Mouse (Mus musculus) MEL (cell line): ENCODE data around the gene Atxn2l. TPM values are rescaled to one million over a fixed set of nuclear protein-coding genes. Genes with fewer than 3 reads are reported as not detected.

Source experiments
- DNase-seq: peaks from one replicate; pipeline ENCODE4 v3.0.0; 2011; ENCODE audit warnings: low read depth, low spot score
- H3K27ac ChIP-seq: 2 replicates; pipeline ENCODE4 v1.5.1; 2012; ENCODE audit warnings: low read depth, mild to moderate bottlenecking, control low read depth, low read length, moderate library complexity; ENCODE audit not compliant: control insufficient read depth
- H3K27me3 ChIP-seq, 2 experiments: fragments of 150-350 bp in 1 of 2; sonication (generic) in 1 of 2; 2 replicates each; pipeline ENCODE4 v1.6.1; 2012; ENCODE audit warnings: low read length in 2 of 2, mild to moderate bottlenecking in 2 of 2, improper control_type of control experiment in 1 of 2, moderate library complexity in 1 of 2; ENCODE audit not compliant: insufficient read depth in 2 of 2, control insufficient read depth in 1 of 2
- H3K36me3 ChIP-seq, 2 experiments: 2 replicates each; pipeline ENCODE4 v1.6.1; 2012 to 2014; ENCODE audit warnings: low read length in 2 of 2, improper control_type of control experiment in 1 of 2, inconsistent platforms in 1 of 2, mild to moderate bottlenecking in 1 of 2; ENCODE audit not compliant: insufficient read depth in 2 of 2, control insufficient read depth in 1 of 2
- H3K4me1 ChIP-seq, 2 experiments: fragments of 150-350 bp in 1 of 2; sonication (generic) in 1 of 2; 2 replicates each; pipeline ENCODE4 v1.6.1; 2012; ENCODE audit warnings: low read length in 2 of 2, improper control_type of control experiment in 1 of 2, mild to moderate bottlenecking in 1 of 2; ENCODE audit not compliant: insufficient read depth in 2 of 2, control insufficient read depth in 1 of 2
- H3K4me3 ChIP-seq, 2 experiments: fragments of 150-350 bp in 1 of 2; sonication (generic) in 1 of 2; 2 replicates each; pipeline ENCODE4 v1.5.1; 2012; ENCODE audit warnings: low read depth in 2 of 2, low read length in 2 of 2, mild to moderate bottlenecking in 2 of 2, moderate library complexity in 2 of 2, control low read depth in 1 of 2, improper control_type of control experiment in 1 of 2; ENCODE audit not compliant: control insufficient read depth in 1 of 2, insufficient read depth in 1 of 2
- H3K79me2 ChIP-seq: 2 replicates; pipeline ENCODE4 v1.6.1; 2012; ENCODE audit warnings: mild to moderate bottlenecking, low read length, moderate library complexity; ENCODE audit not compliant: control insufficient read depth, poor library complexity, insufficient read depth
- H3K9ac ChIP-seq: 2 replicates; pipeline ENCODE4 v1.6.1; 2012; ENCODE audit warnings: low read depth, mild to moderate bottlenecking, control low read depth, low read length, moderate library complexity; ENCODE audit not compliant: control insufficient read depth, poor library complexity, severe bottlenecking
- H3K9me3 ChIP-seq: fragments of 150-350 bp; sonication (generic); replicated peaks from 2 replicates; pipeline ENCODE4 v1.6.1; 2012; ENCODE audit warnings: mild to moderate bottlenecking, low read length, improper control_type of control experiment, moderate library complexity; ENCODE audit not compliant: insufficient read depth
- ETS1 ChIP-seq: IDR thresholded peaks from 2 replicates; pipeline ENCODE4 v1.6.1; 2012; ENCODE audit warnings: low read depth, mild to moderate bottlenecking, inconsistent platforms, low read length, improper control_type of control experiment, moderate library complexity
- GATA1 ChIP-seq: IDR thresholded peaks from 2 replicates; pipeline ENCODE4 v1.6.1; 2011; ENCODE audit warnings: low read depth, low read length, improper control_type of control experiment
- JUND ChIP-seq: IDR thresholded peaks from 2 replicates; pipeline ENCODE4 v1.6.1; 2011; ENCODE audit warnings: low read depth, mild to moderate bottlenecking, improper control_type of control experiment, low read length
- MAZ ChIP-seq: IDR thresholded peaks from 2 replicates; pipeline ENCODE4 v1.6.1; 2012; ENCODE audit warnings: low read depth, mild to moderate bottlenecking, inconsistent platforms, low read length, improper control_type of control experiment
- MXI1 ChIP-seq: IDR thresholded peaks from 2 replicates; pipeline ENCODE4 v1.6.1; 2011; ENCODE audit warnings: mild to moderate bottlenecking, low read depth, low read length, improper control_type of control experiment
- NELFE ChIP-seq: IDR thresholded peaks from 2 replicates; pipeline ENCODE4 v1.6.1; 2011; ENCODE audit warnings: low read depth, low read length, improper control_type of control experiment
- RCOR1 ChIP-seq: IDR thresholded peaks from 2 replicates; pipeline ENCODE4 v1.6.1; 2012; ENCODE audit warnings: low read depth, mild to moderate bottlenecking, inconsistent platforms, low read length, improper control_type of control experiment
- SIN3A ChIP-seq: IDR thresholded peaks from 2 replicates; pipeline ENCODE4 v1.6.1; 2012; ENCODE audit warnings: low read length, improper control_type of control experiment, inconsistent platforms
- TCF12 ChIP-seq: IDR thresholded peaks from 2 replicates; pipeline ENCODE4 v1.6.1; 2014; ENCODE audit warnings: low read depth, mild to moderate bottlenecking, inconsistent platforms, low read length, improper control_type of control experiment, moderate library complexity
- UBTF ChIP-seq: IDR thresholded peaks from 2 replicates; pipeline ENCODE4 v1.6.1; 2012; ENCODE audit warnings: low read depth, mild to moderate bottlenecking, inconsistent platforms, low read length, improper control_type of control experiment, moderate library complexity, borderline replicate concordance; ENCODE audit not compliant: insufficient read depth
- USF1 ChIP-seq: IDR thresholded peaks from 2 replicates; pipeline ENCODE4 v1.6.1; 2014; ENCODE audit warnings: low read depth, mild to moderate bottlenecking, inconsistent platforms, low read length, improper control_type of control experiment, moderate library complexity
- USF2 ChIP-seq, 2 experiments: IDR thresholded peaks; 2 replicates each; pipeline ENCODE4 v1.6.1; 2011 to 2012; ENCODE audit warnings: improper control_type of control experiment in 2 of 2, low read length in 2 of 2, borderline replicate concordance in 1 of 2, inconsistent platforms in 1 of 2, low read depth in 1 of 2, mild to moderate bottlenecking in 1 of 2; ENCODE audit not compliant: insufficient read depth in 1 of 2
- ZC3H11A ChIP-seq: IDR thresholded peaks from 2 replicates; pipeline ENCODE4 v1.6.1; 2012; ENCODE audit warnings: low read depth, mild to moderate bottlenecking, inconsistent platforms, low read length, improper control_type of control experiment
- ZKSCAN1 ChIP-seq: IDR thresholded peaks from 2 replicates; pipeline ENCODE4 v1.6.1; 2012; ENCODE audit warnings: low read depth, mild to moderate bottlenecking, inconsistent platforms, low read length, improper control_type of control experiment, moderate library complexity
- polyA plus RNA-seq, 2 experiments: library from polyadenylated mRNA; stranded (reverse) in 1 of 2; unstranded in 1 of 2; fragments of >175 nt in 1 of 2; fragments of >200 nt in 1 of 2; gene quantifications; 2 replicates each; pipeline versions ENCODE4 v1.2.1 to v1.2.4; 2012; ENCODE audit warnings: low replicate concordance in 2 of 2, low read depth in 1 of 2; ENCODE audit not compliant: insufficient read length in 2 of 2, insufficient read depth in 1 of 2, missing spikeins in 1 of 2
- total RNA-seq: library from RNA; depleted of rRNA; stranded (reverse); fragments of 300-350 nt; gene quantifications from 2 replicates; pipeline ENCODE4 v1.2.3, GENCODE M21; 2012

Atxn2l gene
- total and polyA plus RNA-seq, 3 experiments: 40.8 to 821 (median 218) TPM

- Histone ChIP-seq H3K27ac (no peak overlapping the region), H3K4me1 (no peaks in the 10 kb centered on the region), H3K4me3 (no peak overlapping the region), H3K9ac (no peak overlapping the region), H3K36me3 (no peaks in the 10 kb centered on the region), H3K79me2 (no peaks in the 10 kb centered on the region), H3K9me3 (no peaks in the 10 kb centered on the region), H3K27me3 (no peaks in the 10 kb centered on the region)
- TF ChIP-seq RCOR1: no peak
- no peak for TF ChIP-seq ZKSCAN1
- no peak for TF ChIP-seq MXI1
- no peak for TF ChIP-seq GATA1
- TF ChIP-seq ETS1: no peak
- no peak for TF ChIP-seq UBTF
- TF ChIP-seq TCF12: no peak
- TF ChIP-seq SIN3A: no peak
- no peak for DNase-seq
Measured at GRCm38 (mm10) chr7:126511287-126511686, 8.1 kb upstream of the Atxn2l start.

DNA sequence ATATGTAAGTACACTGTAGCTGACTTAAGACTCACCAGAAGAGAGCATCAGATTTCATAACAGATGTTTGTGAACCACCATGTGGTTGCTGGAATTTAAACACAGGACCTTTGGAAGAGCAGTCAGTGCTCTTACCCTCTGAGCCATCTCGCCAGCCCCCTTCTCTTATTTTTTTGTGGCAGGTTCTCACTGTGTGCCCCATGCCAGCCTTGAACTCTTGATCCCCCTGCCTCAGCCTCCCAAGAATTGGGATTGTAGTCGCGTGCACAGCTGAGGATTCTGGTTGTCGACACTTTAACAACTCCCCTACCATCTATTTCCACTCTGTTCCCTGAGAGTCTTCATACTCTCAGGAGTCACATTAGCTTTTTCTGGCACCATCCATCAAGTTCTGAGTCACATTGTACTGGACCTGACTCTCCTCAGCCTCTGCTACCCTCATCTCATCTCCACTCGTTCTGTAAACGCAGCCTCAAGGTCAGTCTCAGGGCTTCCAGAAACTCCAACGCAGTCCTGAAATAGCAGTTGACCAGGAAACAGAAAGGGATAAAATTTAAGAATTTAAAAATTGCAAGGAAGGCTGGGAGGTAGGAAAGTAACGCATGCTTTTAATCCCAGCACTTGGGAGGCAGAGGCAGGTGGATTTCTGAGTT, 4.0 kb upstream of the Atxn2l start:
- no peak for DNase-seq
- H3K9ac ChIP-seq: no peak overlapping the region
- TF ChIP-seq JUND (no peak), USF1 (no peak), ZC3H11A (no peak), NELFE (no peak), SIN3A (no peak), MAZ (no peak)
- H3K27ac ChIP-seq: no peak overlapping the region
- no peak overlapping the region for H3K4me3 ChIP-seq
- H3K79me2 ChIP-seq: peaks cover 7% of the 10 kb centered on the region
- no peaks in the 10 kb centered on the region for H3K9me3 ChIP-seq
- no peaks in the 10 kb centered on the region for H3K27me3 ChIP-seq
- 0 out of 4 replicates have a peak, but pooled peaks cover 0 to 2% of the 10 kb centered on the region in 2 experiments for H3K4me1 ChIP-seq
- H3K36me3 ChIP-seq: peaks cover 0 to 5% of the 10 kb centered on the region in 2 experiments; a peak in 2 of 4 replicates

- no peak for DNase-seq
- Histone ChIP-seq H3K79me2 (peaks cover 28% of the 10 kb centered on the region), H3K4me1 (peaks cover 4 to 11% of the 10 kb centered on the region in 2 experiments; a peak in 3 of 4 replicates), H3K27me3 (no peaks in the 10 kb centered on the region), H3K27ac (no peak overlapping the region), H3K36me3 (peaks cover 14 to 20% of the 10 kb centered on the region in 2 experiments), H3K9ac (no peak overlapping the region), H3K9me3 (no peaks in the 10 kb centered on the region), H3K4me3 (no peak overlapping the region)
- TF ChIP-seq USF2 (IDR thresholded peaks at IDR 0.05; ENCODE audit: borderline replicate concordance in 1 of 2, insufficient read depth in 1 of 2, low read depth in 1 of 2, low read length in 2 of 2): no peak
- no peak for TF ChIP-seq JUND
Measured at GRCm38 (mm10) chr7:126504913-126505312, 1.7 kb upstream of the Atxn2l start.
